Mouse (Mus musculus) heart, embryonic 14.5 days (tissue): ENCODE measurements around the gene Hadha. TPM values are rescaled to one million over a fixed set of nuclear protein-coding genes. Genes with fewer than 3 reads are reported as not detected.

ENCODE experiments used
- ATAC-seq: fragments of 200-750 bp; cut with Nextera tagmentation; 2 replicates; pipeline ENCODE4 v1.8.0; 2017; ENCODE audit warnings: low read depth, moderate TSS enrichment; ENCODE audit not compliant: insufficient number of reproducible peaks, insufficient read depth, low FRiP score
- H3K27ac ChIP-seq, 2 experiments: fragments of 200-500 bp in 1 of 2; fragments of 300-500 bp in 1 of 2; sonication (generic) in 1 of 2; replicated peaks in 1 of 2; 2 replicates each; pipeline ENCODE4 v1.5.1; 2012 to 2014; ENCODE audit warnings: low read depth in 2 of 2, low read length in 2 of 2, control low read depth in 1 of 2, mild to moderate bottlenecking in 1 of 2, mixed read lengths in 1 of 2; ENCODE audit not compliant: control insufficient read depth in 1 of 2, insufficient read depth in 1 of 2
- H3K27me3 ChIP-seq: fragments of 300-500 bp; sonication (generic); 2 replicates; pipeline ENCODE4 v1.6.1; 2014; ENCODE audit warnings: mild to moderate bottlenecking, low read length, control low read depth; ENCODE audit not compliant: control insufficient read depth, insufficient read depth
- H3K36me3 ChIP-seq: fragments of 300-500 bp; sonication (generic); 2 replicates; pipeline ENCODE4 v1.6.1; 2014; ENCODE audit warnings: mild to moderate bottlenecking, control low read depth, low read length, mixed read lengths; ENCODE audit not compliant: control insufficient read depth, insufficient read depth
- H3K4me1 ChIP-seq, 2 experiments: fragments of 200-500 bp in 1 of 2; fragments of 300-500 bp in 1 of 2; sonication (generic) in 1 of 2; 2 replicates each; pipeline ENCODE4 v1.6.1; 2012 to 2014; ENCODE audit warnings: low read length in 2 of 2, control low read depth in 1 of 2, mixed read lengths in 1 of 2; ENCODE audit not compliant: control insufficient read depth in 2 of 2, insufficient read depth in 2 of 2
- H3K4me2 ChIP-seq: fragments of 300-500 bp; sonication (generic); 2 replicates; pipeline ENCODE4 v1.6.1; 2014; ENCODE audit warnings: mild to moderate bottlenecking, low read length
- H3K4me3 ChIP-seq, 2 experiments: fragments of 200-500 bp in 1 of 2; fragments of 300-500 bp in 1 of 2; sonication (generic) in 1 of 2; 2 replicates each; pipeline ENCODE4 v1.5.1; 2012 to 2014; ENCODE audit warnings: low read length in 2 of 2, mild to moderate bottlenecking in 2 of 2, control low read depth in 1 of 2, low read depth in 1 of 2, moderate library complexity in 1 of 2; ENCODE audit not compliant: control insufficient read depth in 1 of 2, insufficient read depth in 1 of 2
- H3K9ac ChIP-seq: fragments of 300-500 bp; sonication (generic); 2 replicates; pipeline ENCODE4 v1.6.1; 2014; ENCODE audit warnings: mild to moderate bottlenecking, low read length
- H3K9me3 ChIP-seq: fragments of 300-500 bp; sonication (generic); 2 replicates; pipeline ENCODE4 v1.6.1; 2016; ENCODE audit warnings: low read length, control low read depth; ENCODE audit not compliant: control insufficient read depth
- WGBS: fragments of 180-500 bp; shearing (Covaris S2); extraction: QIAGEN DNeasy Blood & Tissue Kit; methylation state at CpG from one replicate; pipeline ENCODE4 v1.1.7; 2014; 5-methylcytosine and 5-hydroxymethylcytosine counted together
- polyA plus RNA-seq: library from polyadenylated mRNA; unstranded; fragments of >200 nt; fragmentation: Nextera tagmentation; extraction: Ambion mirVana; gene quantifications from 2 replicates; pipeline ENCODE4 v1.2.1, GENCODE M21; 2014

Hadha gene
- 223 and 246 TPM in 2 replicates for polyA plus RNA-seq

- Histone ChIP-seq H3K9ac (peak within 1 kb of the TSS; percentile 91), H3K36me3 (peaks cover 15% of the 10 kb centered on the region; the same call in 1 of the 2 replicates), H3K9me3 (no peaks in the 10 kb centered on the region), H3K27ac (peak within 1 kb of the TSS; percentile 93 to 98), H3K4me2 (peak within 1 kb of the TSS; percentile 83), H3K4me3 (peak within 1 kb of the TSS; percentile 68 to 82), H3K27me3 (no peaks in the 10 kb centered on the region), H3K4me1 (peaks cover 0 to 33% of the 10 kb centered on the region in 2 experiments; a peak in 3 of 4 replicates)
- WGBS: under 1% methylated on average over 53 of the region's 53 CpGs
- peak; percentile 88 for ATAC-seq
Measured at GRCm38 (mm10) chr5:30154474-30155394, at the start of gene Hadha, which contains the start of gene Hadhb. TSS of gene Hadha (minus strand) at chr5:30155162. TSS of gene Hadhb (plus strand) at chr5:30155248.

GRCm38 (mm10) chr5:30204441-30204840 lies 49.5 kb upstream of the Hadha start:
- Histone ChIP-seq H3K9ac (no peak overlapping the region), H3K4me3 (no peak overlapping the region), H3K4me1 (peaks cover 0 to 6% of the 10 kb centered on the region in 2 experiments; a peak in 3 of 4 replicates), H3K9me3 (no peaks in the 10 kb centered on the region), H3K36me3 (no peaks in the 10 kb centered on the region), H3K27me3 (no peaks in the 10 kb centered on the region), H3K4me2 (no peak overlapping the region), H3K27ac (no peak overlapping the region)
- no peak for ATAC-seq
- 70% methylated on average over 1 of the region's 1 CpGs for WGBS

- Histone ChIP-seq H3K4me3 (no peak overlapping the region), H3K9ac (no peak overlapping the region), H3K4me1 (no peaks in the 10 kb centered on the region; a peak in 1 of 4 replicates), H3K27me3 (no peaks in the 10 kb centered on the region), H3K9me3 (no peaks in the 10 kb centered on the region), H3K4me2 (no peak overlapping the region), H3K27ac (no peak overlapping the region), H3K36me3 (no peaks in the 10 kb centered on the region)
- 67% methylated on average over 10 of the region's 10 CpGs for WGBS
- no peak for ATAC-seq
Measured at GRCm38 (mm10) chr5:30203216-30203885, 48.4 kb upstream of the Hadha start.

- H3K4me1 ChIP-seq: peaks cover 0 to 2% of the 10 kb centered on the region in 2 experiments; a peak in 2 of 4 replicates
- 81% methylated on average over 7 of the region's 7 CpGs for WGBS
- no peaks in the 10 kb centered on the region for H3K9me3 ChIP-seq
- no peaks in the 10 kb centered on the region for H3K36me3 ChIP-seq
- H3K4me3 ChIP-seq: no peak overlapping the region
- H3K4me2 ChIP-seq: no peak overlapping the region
- ATAC-seq: no peak
- no peaks in the 10 kb centered on the region for H3K27me3 ChIP-seq
- no peak overlapping the region for H3K9ac ChIP-seq
- no peak overlapping the region for H3K27ac ChIP-seq
Measured at GRCm38 (mm10) chr5:30202221-30202620, 47.3 kb upstream of the Hadha start.

GRCm38 (mm10) chr5:30201521-30201920 lies 46.6 kb upstream of the Hadha start:
- 39% methylated on average over 5 of the region's 5 CpGs for WGBS
- Histone ChIP-seq H3K4me1 (peaks cover 0 to 2% of the 10 kb centered on the region in 2 experiments; a peak in 2 of 4 replicates), H3K4me2 (no peak overlapping the region), H3K9ac (no peak overlapping the region), H3K36me3 (no peaks in the 10 kb centered on the region), H3K9me3 (no peaks in the 10 kb centered on the region), H3K27me3 (no peaks in the 10 kb centered on the region), H3K4me3 (no peak overlapping the region), H3K27ac (no peak overlapping the region)
- ATAC-seq: no peak

GRCm38 (mm10) chr5:30198257-30198656 lies 43.3 kb upstream of the Hadha start:
- no peak for ATAC-seq
- H3K27me3 ChIP-seq: no peaks in the 10 kb centered on the region
- no peak overlapping the region for H3K4me3 ChIP-seq
- H3K27ac ChIP-seq: no peak overlapping the region
- H3K36me3 ChIP-seq: no peaks in the 10 kb centered on the region
- no peak overlapping the region for H3K9ac ChIP-seq
- no peaks in the 10 kb centered on the region for H3K9me3 ChIP-seq
- H3K4me1 ChIP-seq: peaks cover 7 to 8% of the 10 kb centered on the region in 2 experiments; a peak in 3 of 4 replicates
- H3K4me2 ChIP-seq: no peak overlapping the region
- WGBS: 62% methylated on average over 7 of the region's 7 CpGs

- H3K4me3 ChIP-seq: no peak overlapping the region
- no peak overlapping the region for H3K27ac ChIP-seq
- H3K27me3 ChIP-seq: no peaks in the 10 kb centered on the region
- no peaks in the 10 kb centered on the region for H3K9me3 ChIP-seq
- H3K36me3 ChIP-seq: peaks cover 9% of the 10 kb centered on the region
- H3K4me1 ChIP-seq: peaks cover 7 to 8% of the 10 kb centered on the region in 2 experiments; a peak in 3 of 4 replicates
- ATAC-seq: no peak
- H3K9ac ChIP-seq: no peak overlapping the region
- 91% methylated on average over 5 of the region's 5 CpGs for WGBS
- no peak overlapping the region for H3K4me2 ChIP-seq
Measured at GRCm38 (mm10) chr5:30195340-30195739, 40.4 kb upstream of the Hadha start.
